Mouse (Mus musculus) thymus, postnatal 4 days (tissue): ENCODE data around the gene Fmnl2.

Source experiments
- DNase-seq: peaks from one replicate; pipeline ENCODE4 v3.0.0; 2021

Gene Fmnl2

DNA sequence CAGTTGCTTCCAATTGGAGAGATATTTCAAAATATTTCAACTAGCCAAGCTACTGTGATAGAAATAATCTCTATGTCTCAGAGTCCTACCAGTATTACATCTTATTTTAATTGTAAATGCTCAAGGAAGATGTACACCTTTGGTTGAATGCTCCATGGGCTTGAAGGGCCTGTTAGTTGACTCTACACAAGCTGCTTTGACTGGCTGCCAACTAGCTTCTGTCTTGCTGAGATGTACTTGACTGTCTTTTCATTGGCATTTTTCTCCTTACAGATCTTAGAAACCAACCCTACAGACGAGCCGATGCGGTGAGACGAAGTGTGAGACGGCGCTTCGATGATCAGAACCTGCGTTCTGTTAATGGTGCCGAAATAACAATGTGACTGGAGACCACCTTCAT is 273.9 kb downstream of the Fmnl2 start:
- DNase-seq = no peak

DNA sequence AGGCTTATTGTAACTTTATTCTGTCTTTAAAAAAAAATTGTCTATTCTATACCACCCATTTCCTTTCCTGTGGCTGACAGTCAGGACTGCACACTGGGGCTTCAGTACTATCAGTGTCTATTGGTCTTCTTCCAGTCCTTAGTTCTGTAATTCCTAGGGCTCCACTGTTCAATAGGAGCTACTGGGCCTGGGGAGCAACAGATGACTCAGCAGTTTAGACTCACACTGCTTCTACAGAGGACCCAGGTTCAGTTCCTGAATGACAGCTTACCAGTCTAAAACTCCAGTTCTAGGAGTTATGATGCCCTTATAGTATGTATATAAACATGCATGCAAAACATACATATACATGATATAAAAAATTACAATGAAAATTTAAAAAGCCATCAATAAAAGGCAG is 289.2 kb downstream of the Fmnl2 start:
- DNase-seq = no peak

DNA sequence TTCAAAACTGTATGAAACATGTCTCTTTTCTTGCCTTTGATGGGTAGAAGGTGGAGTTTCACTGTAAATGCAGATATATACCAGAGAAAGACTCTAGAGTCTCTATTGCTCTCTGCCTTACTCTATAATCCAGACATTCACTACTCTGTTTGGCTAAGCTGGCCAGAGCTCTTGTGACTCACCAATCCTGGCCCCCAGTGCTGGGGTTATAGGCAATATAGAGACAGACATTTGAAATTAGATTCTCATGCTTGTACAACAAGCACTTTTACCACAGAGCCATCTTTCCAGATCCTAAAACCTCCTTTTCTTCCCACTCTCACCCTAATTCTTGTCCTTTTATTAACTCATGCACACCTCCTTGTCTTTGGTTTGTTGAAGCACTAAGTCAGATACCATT is 316.3 kb downstream of the Fmnl2 start:
- no peak for DNase-seq

DNA sequence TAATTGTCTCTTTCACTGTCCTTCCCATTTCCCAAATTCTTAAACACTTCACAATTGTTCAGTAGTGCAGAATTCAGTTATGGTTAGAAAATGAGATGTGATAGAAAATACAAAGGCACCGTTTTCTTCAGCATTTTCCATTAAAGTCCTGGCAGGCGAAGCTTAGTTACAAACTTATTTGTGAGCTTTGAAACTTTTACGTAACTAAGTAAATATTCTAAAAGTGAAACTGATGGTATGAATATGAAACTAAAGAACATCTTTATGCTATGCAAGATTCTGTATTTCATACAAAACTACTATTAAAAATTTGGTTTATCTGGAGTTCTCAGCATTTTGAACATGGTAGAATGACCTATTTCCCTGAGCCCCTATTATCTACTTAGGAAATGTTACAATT is 321.3 kb downstream of the Fmnl2 start:
- DNase-seq = no peak

DNA sequence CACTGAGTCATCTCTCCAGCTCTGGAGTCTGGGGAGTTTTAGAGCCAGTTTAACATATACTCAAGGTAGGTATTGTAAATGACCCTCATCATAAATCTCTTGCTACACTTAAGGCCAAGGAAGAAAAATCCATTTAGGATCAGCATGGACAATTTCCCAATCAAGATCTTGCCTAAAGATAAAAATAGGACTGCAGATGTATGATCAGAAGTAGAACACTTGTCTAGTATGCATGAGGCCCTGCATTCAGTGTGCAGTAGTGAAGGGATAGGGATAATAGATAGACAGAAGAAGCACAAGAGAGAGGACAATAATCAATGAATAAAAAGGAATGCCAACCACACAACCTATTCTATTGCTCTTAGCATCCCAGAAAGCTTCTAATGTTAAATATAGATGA is 322.2 kb downstream of the Fmnl2 start:
- DNase-seq = no peak
